Mouse (Mus musculus) limb, embryonic 14.5 days (tissue): ENCODE measurements at regions not wholly inside any gene's neighbourhood (a gene's known extent, or its start where the extent isn't known, plus 50 kb on each side); places are given as distances from the start of the nearest gene placed in this dataset.

ENCODE experiments used
- ATAC-seq: fragments of 200-750 bp; cut with Nextera tagmentation; 2 replicates; pipeline ENCODE4 v1.8.0; 2017; ENCODE audit warnings: low read depth, moderate number of reproducible peaks, moderate TSS enrichment; ENCODE audit not compliant: low FRiP score
- DNase-seq: peaks from one replicate; pipeline ENCODE4 v3.0.0-alpha.2; 2015; ENCODE audit warnings: low spot score
- H3K27ac ChIP-seq: fragments of 300-500 bp; sonication (generic); replicated peaks from 2 replicates; pipeline ENCODE4 v1.5.1; 2014; ENCODE audit warnings: low read depth, mild to moderate bottlenecking, low read length, moderate library complexity, mixed read lengths
- H3K27me3 ChIP-seq: fragments of 300-500 bp; sonication (generic); 2 replicates; pipeline ENCODE4 v1.6.1; 2014; ENCODE audit warnings: low read length, mixed read lengths; ENCODE audit not compliant: control insufficient read depth, insufficient read depth
- H3K36me3 ChIP-seq: fragments of 300-500 bp; sonication (generic); 2 replicates; pipeline ENCODE4 v1.6.1; 2014; ENCODE audit warnings: mild to moderate bottlenecking, low read length, moderate library complexity, mixed read lengths; ENCODE audit not compliant: control insufficient read depth, insufficient read depth
- H3K4me1 ChIP-seq: fragments of 300-500 bp; sonication (generic); 2 replicates; pipeline ENCODE4 v1.6.1; 2014; ENCODE audit warnings: antibody characterized with exemption, low read length, mixed read lengths; ENCODE audit not compliant: control insufficient read depth, insufficient read depth
- H3K4me2 ChIP-seq: fragments of 300-500 bp; sonication (generic); replicated peaks from 2 replicates; pipeline ENCODE4 v1.6.1; 2014; ENCODE audit warnings: low read depth, mild to moderate bottlenecking, low read length, moderate library complexity; ENCODE audit not compliant: severe bottlenecking
- H3K4me3 ChIP-seq: fragments of 300-500 bp; sonication (generic); replicated peaks from 2 replicates; pipeline ENCODE4 v1.5.1; 2014; ENCODE audit warnings: low read length
- H3K9ac ChIP-seq: fragments of 300-500 bp; sonication (generic); 2 replicates; pipeline ENCODE4 v1.6.1; 2014; ENCODE audit warnings: mild to moderate bottlenecking, low read depth, low read length, moderate library complexity; ENCODE audit not compliant: severe bottlenecking
- H3K9me3 ChIP-seq: fragments of 300-500 bp; sonication (generic); 2 replicates; pipeline ENCODE4 v1.6.1; 2016; ENCODE audit warnings: low read length; ENCODE audit not compliant: control insufficient read depth
- POLR2A ChIP-seq: fragments of 200-500 bp; IDR thresholded peaks from 2 replicates; pipeline ENCODE4 v1.8.0; 2012; ENCODE audit warnings: inconsistent platforms, mild to moderate bottlenecking, moderate library complexity, borderline replicate concordance; ENCODE audit not compliant: insufficient read depth, insufficient read length; ENCODE audit errors: extremely low read depth
- WGBS: fragments of 180-500 bp; shearing (Covaris S2); extraction: QIAGEN DNeasy Blood & Tissue Kit; methylation state at CpG from one replicate; pipeline ENCODE4 v1.1.7; 2014; 5-methylcytosine and 5-hydroxymethylcytosine counted together

DNA sequence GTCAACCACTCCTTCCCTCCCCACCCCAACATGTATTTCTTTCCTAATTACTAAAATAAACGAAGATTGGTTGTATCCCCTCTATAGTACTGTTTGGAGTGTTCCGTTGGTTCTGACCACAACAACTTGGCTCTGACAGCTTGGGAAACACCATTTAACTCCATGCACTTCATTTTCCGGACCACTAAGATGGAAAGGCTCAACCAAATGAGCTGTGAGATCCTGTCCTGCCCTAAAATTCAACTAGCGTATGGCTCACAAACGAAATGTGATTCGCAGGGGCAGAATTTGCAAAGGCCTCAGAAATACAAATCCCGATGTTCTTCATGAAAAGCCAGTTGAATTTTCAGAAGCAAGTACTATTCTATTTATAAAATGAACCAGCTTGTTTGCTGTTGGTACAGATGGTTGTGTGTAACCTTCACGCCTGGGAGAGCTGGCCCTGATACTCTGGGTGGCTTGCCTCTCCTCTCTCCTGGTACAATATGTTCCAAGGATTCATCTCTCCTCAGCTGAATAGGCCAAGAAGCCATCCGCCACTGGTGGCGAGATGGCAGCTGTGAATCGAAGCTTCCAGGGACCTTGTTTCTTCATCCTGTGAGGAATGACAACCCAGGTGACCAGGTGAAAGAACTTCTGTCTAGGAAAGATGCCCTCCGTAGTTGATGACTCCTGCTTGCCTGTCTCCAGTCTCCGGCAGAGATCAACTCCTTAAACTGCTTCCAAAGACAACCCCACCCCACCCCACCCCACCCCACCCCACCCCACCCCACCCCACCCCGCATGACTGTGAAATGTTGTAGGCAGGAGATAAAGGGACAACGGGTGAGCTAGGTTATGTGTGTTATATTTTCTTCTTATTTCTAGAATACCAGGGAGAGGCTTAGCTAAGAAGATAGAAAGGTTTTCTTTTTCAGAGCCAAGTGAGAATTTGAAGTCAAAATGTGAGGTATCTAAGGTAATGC, 237.7 kb upstream of the Map3k1 start:
- no peak overlapping the region for H3K27ac ChIP-seq
- peaks cover 4% of the 10 kb centered on the region; the same call in 1 of the 2 replicates for H3K4me1 ChIP-seq
- no peaks in the 10 kb centered on the region for H3K36me3 ChIP-seq
- no peaks in the 10 kb centered on the region for H3K9me3 ChIP-seq
- 82% methylated on average over 15 of the region's 15 CpGs for WGBS
- ATAC-seq, result no peak
- H3K4me3 ChIP-seq, result no peak overlapping the region
- no peak overlapping the region for H3K9ac ChIP-seq
- no peak for DNase-seq
- no peak overlapping the region for H3K4me2 ChIP-seq
- no peaks in the 10 kb centered on the region for H3K27me3 ChIP-seq
- TF ChIP-seq POLR2A, result no peak

DNA sequence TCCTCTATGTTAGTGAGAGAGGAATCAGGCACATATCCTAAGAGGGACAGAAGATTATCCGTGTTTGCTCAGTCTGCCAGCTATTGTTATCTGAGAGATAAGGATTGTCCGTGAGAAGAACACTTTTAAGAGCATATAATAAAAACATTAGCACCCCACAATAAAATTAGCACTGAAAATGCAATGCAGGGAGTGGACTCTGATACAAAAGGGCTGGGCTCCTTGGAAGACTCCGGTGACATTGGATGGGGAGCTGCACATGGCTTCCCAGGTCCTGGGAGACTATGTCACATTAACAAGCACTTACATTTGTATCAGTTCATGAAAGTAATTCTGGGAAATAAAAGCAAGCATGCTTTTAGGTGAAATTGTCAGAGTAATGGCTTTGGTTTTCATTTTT, 238.6 kb upstream of the Map3k1 start:
- no peaks in the 10 kb centered on the region for H3K27me3 ChIP-seq
- H3K4me3 ChIP-seq, result no peak overlapping the region
- no peaks in the 10 kb centered on the region for H3K36me3 ChIP-seq
- no peak overlapping the region for H3K27ac ChIP-seq
- no peak for DNase-seq
- no peak overlapping the region for H3K9ac ChIP-seq
- WGBS, result 58% methylated on average over 3 of the region's 3 CpGs
- H3K4me1 ChIP-seq, result peaks cover 4% of the 10 kb centered on the region; the same call in 1 of the 2 replicates
- no peak overlapping the region for H3K4me2 ChIP-seq
- no peaks in the 10 kb centered on the region for H3K9me3 ChIP-seq
- ATAC-seq, result no peak
- no peak for TF ChIP-seq POLR2A

DNA sequence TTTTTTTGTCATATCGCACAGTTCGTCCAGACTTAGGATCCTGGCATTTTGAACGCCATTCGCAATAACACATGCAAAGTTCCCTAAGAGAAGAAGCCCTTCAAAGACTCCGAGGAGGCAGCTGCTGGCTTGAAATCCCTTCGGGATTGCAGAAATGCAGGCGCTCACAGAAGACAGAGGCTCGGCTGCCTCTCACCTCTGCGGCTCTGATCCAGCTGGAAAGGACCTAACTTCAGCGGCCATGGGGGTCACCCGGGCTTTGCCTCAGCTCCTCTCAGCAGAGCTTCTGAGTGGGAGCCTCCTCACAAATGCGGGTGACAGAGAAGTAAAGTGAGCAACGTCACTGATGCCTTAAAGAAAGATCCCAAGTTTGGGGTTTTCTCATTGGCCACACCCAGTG, 239.1 kb upstream of the Map3k1 start:
- Histone ChIP-seq H3K9me3 (no peaks in the 10 kb centered on the region), H3K4me3 (no peak overlapping the region), H3K9ac (no peak overlapping the region), H3K27ac (no peak overlapping the region), H3K4me2 (no peak overlapping the region), H3K27me3 (no peaks in the 10 kb centered on the region), H3K4me1 (peaks cover 4% of the 10 kb centered on the region; the same call in 1 of the 2 replicates), H3K36me3 (no peaks in the 10 kb centered on the region)
- DNase-seq (no peak), ATAC-seq (no peak)
- no peak for TF ChIP-seq POLR2A
- 69% methylated on average over 13 of the region's 13 CpGs for WGBS

DNA sequence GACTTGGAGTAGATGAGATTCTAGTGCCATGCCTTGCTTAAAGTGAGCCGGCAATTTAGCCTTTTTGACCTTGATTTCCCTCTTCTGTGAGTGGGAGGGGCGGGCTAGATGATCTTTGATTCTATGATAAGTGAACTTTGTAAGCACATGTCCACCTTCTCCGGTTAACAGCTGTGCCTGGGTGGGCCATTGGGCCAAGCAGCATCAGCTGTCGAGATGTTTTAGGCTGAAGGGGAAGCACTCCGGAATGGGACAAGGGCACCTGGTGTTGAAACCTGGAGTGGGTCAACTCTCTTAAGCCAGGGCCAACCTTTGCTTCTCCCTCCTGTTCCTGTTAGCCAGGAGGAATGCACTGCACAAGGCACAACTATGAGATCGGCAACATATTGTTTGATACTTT, 239.5 kb upstream of the Map3k1 start:
- peaks cover 4% of the 10 kb centered on the region; the same call in 1 of the 2 replicates for H3K4me1 ChIP-seq
- no peak overlapping the region for H3K4me3 ChIP-seq
- H3K9me3 ChIP-seq, result no peaks in the 10 kb centered on the region
- 79% methylated on average over 6 of the region's 6 CpGs for WGBS
- no peaks in the 10 kb centered on the region for H3K36me3 ChIP-seq
- no peak overlapping the region for H3K27ac ChIP-seq
- H3K9ac ChIP-seq, result no peak overlapping the region
- no peak overlapping the region for H3K4me2 ChIP-seq
- no peaks in the 10 kb centered on the region for H3K27me3 ChIP-seq
- DNase-seq, result no peak
- ATAC-seq, result no peak
- no peak for TF ChIP-seq POLR2A

DNA sequence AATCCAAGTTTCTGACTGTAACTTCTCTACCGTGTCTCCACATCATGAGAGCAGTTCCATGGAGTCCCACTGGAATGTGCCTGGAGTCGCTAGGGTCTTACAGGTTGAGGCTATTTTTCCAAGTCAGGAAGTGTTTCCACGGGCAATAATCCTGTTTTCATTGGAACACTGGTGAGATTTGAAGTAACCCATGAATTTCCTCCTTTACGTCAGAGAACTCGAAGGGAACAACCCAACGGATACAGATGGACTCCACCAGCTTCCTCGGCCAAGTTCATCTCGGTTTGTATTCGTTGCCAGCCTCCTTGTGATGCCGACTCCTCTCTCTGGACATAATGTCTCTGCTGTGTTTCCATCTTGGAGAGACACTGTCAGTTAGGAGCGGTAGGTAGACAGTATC, 237.4 kb upstream of the Ankrd55 start:
- 79% methylated on average over 11 of the region's 11 CpGs for WGBS
- H3K27me3 ChIP-seq, result no peaks in the 10 kb centered on the region
- H3K4me2 ChIP-seq, result no peak overlapping the region
- no peak for ATAC-seq
- H3K36me3 ChIP-seq, result no peaks in the 10 kb centered on the region
- no peak for TF ChIP-seq POLR2A
- no peak for DNase-seq
- H3K9ac ChIP-seq, result no peak overlapping the region
- no peaks in the 10 kb centered on the region for H3K9me3 ChIP-seq
- peaks cover 1% of the 10 kb centered on the region; the same call in 1 of the 2 replicates for H3K4me1 ChIP-seq
- no peak overlapping the region for H3K27ac ChIP-seq
- H3K4me3 ChIP-seq, result no peak overlapping the region

DNA sequence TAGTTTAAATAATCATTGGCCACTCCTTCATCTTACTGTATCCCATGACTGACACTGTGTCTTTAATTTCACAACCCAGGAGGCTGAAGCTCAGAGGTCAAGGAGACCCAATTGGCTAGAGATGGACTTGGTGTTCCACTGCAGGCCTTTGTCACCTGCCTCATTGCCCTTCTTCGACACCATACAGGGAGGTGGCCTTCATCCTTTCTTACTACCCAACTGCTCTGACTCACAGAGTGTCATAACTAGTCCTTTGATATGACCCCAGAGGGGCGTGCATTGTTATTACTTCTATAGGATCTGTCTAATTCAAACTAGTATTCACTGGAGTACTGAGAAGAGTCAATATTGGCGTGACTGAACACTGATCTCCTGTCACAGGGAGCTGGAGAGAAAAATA, 236.2 kb upstream of the Ankrd55 start:
- WGBS, result 90% methylated on average over 3 of the region's 3 CpGs
- H3K27ac ChIP-seq, result no peak overlapping the region
- ATAC-seq (no peak), DNase-seq (no peak)
- H3K27me3 ChIP-seq, result no peaks in the 10 kb centered on the region
- H3K4me2 ChIP-seq, result no peak overlapping the region
- H3K9ac ChIP-seq, result no peak overlapping the region
- TF ChIP-seq POLR2A, result no peak
- no peaks in the 10 kb centered on the region for H3K4me1 ChIP-seq
- H3K9me3 ChIP-seq, result no peaks in the 10 kb centered on the region
- no peaks in the 10 kb centered on the region for H3K36me3 ChIP-seq
- no peak overlapping the region for H3K4me3 ChIP-seq
